Mouse (Mus musculus) hindbrain, postnatal 0 days (tissue): Measurements from ENCODE around the gene Bloc1s4. TPM values are rescaled to one million over a fixed set of nuclear protein-coding genes. Genes with fewer than 3 reads are reported as not detected.

ENCODE experiments used
- ATAC-seq: fragments of 200-750 bp; cut with Nextera tagmentation; 2 replicates; pipeline ENCODE4 v1.8.0; 2017; ENCODE audit warnings: mild to moderate bottlenecking, moderate TSS enrichment, moderate library complexity
- DNase-seq: peaks from one replicate; pipeline ENCODE4 v3.0.0-alpha.2; 2015; ENCODE audit warnings: low spot score
- H3K27ac ChIP-seq: fragments of 300-500 bp; sonication (generic); 2 replicates; pipeline ENCODE4 v1.5.1; 2014; ENCODE audit warnings: mild to moderate bottlenecking
- H3K27me3 ChIP-seq: fragments of 300-500 bp; sonication (generic); 2 replicates; pipeline ENCODE4 v1.6.1; 2014; ENCODE audit warnings: low read length, mixed read lengths; ENCODE audit not compliant: insufficient read depth
- H3K36me3 ChIP-seq: fragments of 300-500 bp; sonication (generic); 2 replicates; pipeline ENCODE4 v1.6.1; 2014; ENCODE audit warnings: low read length, mixed read lengths; ENCODE audit not compliant: insufficient read depth
- H3K4me1 ChIP-seq: fragments of 300-500 bp; sonication (generic); 2 replicates; pipeline ENCODE4 v1.6.1; 2014; ENCODE audit warnings: antibody characterized with exemption, low read length, mixed read lengths; ENCODE audit not compliant: insufficient read depth
- H3K4me2 ChIP-seq: fragments of 300-500 bp; sonication (generic); 2 replicates; pipeline ENCODE4 v1.6.1; 2014; ENCODE audit warnings: low read depth, mild to moderate bottlenecking, low read length, moderate library complexity, mixed read lengths
- H3K4me3 ChIP-seq: fragments of 300-500 bp; sonication (generic); 2 replicates; pipeline ENCODE4 v1.5.1; 2014; ENCODE audit warnings: low read length
- H3K9ac ChIP-seq: fragments of 300-500 bp; sonication (generic); replicated peaks from 2 replicates; pipeline ENCODE4 v1.6.1; 2014; ENCODE audit warnings: mild to moderate bottlenecking, low read length, moderate library complexity, mixed read lengths
- H3K9me3 ChIP-seq: fragments of 300-500 bp; sonication (generic); 2 replicates; pipeline ENCODE4 v1.6.1; 2016; ENCODE audit warnings: low read length, mixed read lengths
- CTCF ChIP-seq: IDR thresholded peaks from 2 replicates; pipeline ENCODE4 v1.5.1; 2016; ENCODE audit warnings: antibody characterized with exemption, control low read depth, low read depth
- WGBS: fragments of 180-500 bp; shearing (Covaris S2); extraction: QIAGEN DNeasy Blood & Tissue Kit; methylation state at CpG from one replicate; pipeline ENCODE4 v1.1.7; 2014; 5-methylcytosine and 5-hydroxymethylcytosine counted together
- polyA plus RNA-seq: library from polyadenylated mRNA; unstranded; fragments of >200 nt; fragmentation: Nextera tagmentation; extraction: Ambion mirVana; gene quantifications from 2 replicates; pipeline ENCODE4 v1.2.1, GENCODE M21; 2015
- total RNA-seq: library from RNA; depleted of rRNA; stranded (reverse); fragments of >200 nt; gene quantifications from 2 replicates; pipeline ENCODE4 v1.2.3, GENCODE M21; 2014

Gene Bloc1s4
- total and polyA plus RNA-seq, 2 experiments from 2014 or later: 28.9 to 29.1 TPM

GRCm38 (mm10) chr5:36759848-36760247, 11.4 kb upstream of the Bloc1s4 start:
- H3K9ac ChIP-seq: no peak overlapping the region
- no peak for ATAC-seq
- 73% methylated on average over 4 of the region's 4 CpGs for WGBS
- H3K4me3 ChIP-seq: no peak overlapping the region
- no peak for DNase-seq
- TF ChIP-seq CTCF: no peak
- no peaks in the 10 kb centered on the region for H3K4me1 ChIP-seq
- no peaks in the 10 kb centered on the region for H3K36me3 ChIP-seq
- H3K4me2 ChIP-seq: no peak overlapping the region
- no peaks in the 10 kb centered on the region for H3K9me3 ChIP-seq
- H3K27ac ChIP-seq: no peak overlapping the region
- H3K27me3 ChIP-seq: no peaks in the 10 kb centered on the region

GRCm38 (mm10) chr5:36757033-36757432, 8.6 kb upstream of the Bloc1s4 start:
- H3K9ac ChIP-seq: no peak overlapping the region
- no peak overlapping the region for H3K4me2 ChIP-seq
- no peak overlapping the region for H3K27ac ChIP-seq
- TF ChIP-seq CTCF: peak; percentile 57
- DNase-seq: peak; percentile 28
- no peak overlapping the region for H3K4me3 ChIP-seq
- ATAC-seq: no peak
- no peaks in the 10 kb centered on the region for H3K4me1 ChIP-seq
- H3K36me3 ChIP-seq: no peaks in the 10 kb centered on the region
- no peaks in the 10 kb centered on the region for H3K9me3 ChIP-seq
- 70% methylated on average over 5 of the region's 5 CpGs for WGBS
- no peaks in the 10 kb centered on the region for H3K27me3 ChIP-seq

- TF ChIP-seq CTCF: peak; percentile 50
- Histone ChIP-seq H3K36me3 (no peaks in the 10 kb centered on the region), H3K4me1 (peaks cover 10% of the 10 kb centered on the region), H3K4me2 (no peak overlapping the region), H3K9me3 (no peaks in the 10 kb centered on the region), H3K9ac (no peak overlapping the region), H3K27me3 (no peaks in the 10 kb centered on the region), H3K4me3 (no peak overlapping the region), H3K27ac (no peak overlapping the region)
- ATAC-seq (no peak), DNase-seq (no peak)
- WGBS: 75% methylated on average over 9 of the region's 9 CpGs
Observed at GRCm38 (mm10) chr5:36750119-36751078, 1.9 kb upstream of the Bloc1s4 start.

GRCm38 (mm10) chr5:36747794-36748535, 485 bp downstream of the Bloc1s4 start:
- WGBS: 4% methylated on average over 72 of the region's 76 CpGs
- Histone ChIP-seq H3K4me2 (peak overlapping the region; percentile 98), H3K36me3 (no peaks in the 10 kb centered on the region), H3K9ac (peak overlapping the region; percentile 92), H3K27ac (peak overlapping the region; percentile 70; the same call in 1 of the 2 replicates), H3K27me3 (no peaks in the 10 kb centered on the region), H3K9me3 (no peaks in the 10 kb centered on the region), H3K4me3 (peak overlapping the region; percentile 98), H3K4me1 (peaks cover 10% of the 10 kb centered on the region)
- DNase-seq: peak; percentile 34
- no peak; the same call in 1 of the 2 replicates for ATAC-seq
- TF ChIP-seq CTCF: no peak

GRCm38 (mm10) chr5:36747071-36747470, 1.4 kb downstream of the Bloc1s4 start:
- Histone ChIP-seq H3K36me3 (no peaks in the 10 kb centered on the region), H3K9ac (0 out of 2 replicates have a peak overlapping the region, but pooled peaks have one; percentile 21), H3K4me2 (peak overlapping the region; percentile 98), H3K27me3 (no peaks in the 10 kb centered on the region), H3K9me3 (no peaks in the 10 kb centered on the region), H3K4me3 (no peak overlapping the region), H3K4me1 (peaks cover 10% of the 10 kb centered on the region), H3K27ac (no peak overlapping the region)
- 91% methylated on average over 7 of the region's 7 CpGs for WGBS
- DNase-seq: no peak
- ATAC-seq: no peak
- TF ChIP-seq CTCF: no peak

GRCm38 (mm10) chr5:36742126-36742848, 6.2 kb downstream of the Bloc1s4 start:
- DNase-seq: peak; percentile 80
- H3K36me3 ChIP-seq: no peaks in the 10 kb centered on the region
- TF ChIP-seq CTCF: peak; percentile 94
- H3K9me3 ChIP-seq: no peaks in the 10 kb centered on the region
- H3K27ac ChIP-seq: no peak overlapping the region
- no peaks in the 10 kb centered on the region for H3K27me3 ChIP-seq
- WGBS: 37% methylated on average over 16 of the region's 16 CpGs
- no peak for ATAC-seq
- H3K9ac ChIP-seq: no peak overlapping the region
- H3K4me1 ChIP-seq: peaks cover 7% of the 10 kb centered on the region
- no peak overlapping the region for H3K4me3 ChIP-seq
- H3K4me2 ChIP-seq: no peak overlapping the region
